Mouse (Mus musculus) thymus, postnatal 14 days (tissue): Measurements from ENCODE around the gene Sertad4.

ENCODE experiments used
- DNase-seq: peaks from one replicate; pipeline ENCODE4 v3.0.0; 2021

The Sertad4 gene

GRCm38 (mm10) chr1:192851126-192851525 lies 4.4 kb downstream of the Sertad4 start:
- no peak for DNase-seq

GRCm38 (mm10) chr1:192849616-192850015 lies 5.9 kb downstream of the Sertad4 start:
- DNase-seq = no peak

GRCm38 (mm10) chr1:192847254-192847653 lies 8.3 kb downstream of the Sertad4 start:
- DNase-seq = no peak

GRCm38 (mm10) chr1:192841094-192841813 lies 14.3 kb downstream of the Sertad4 start:
- no peak for DNase-seq

- DNase-seq = no peak
Measured at GRCm38 (mm10) chr1:192840655-192841054, 14.9 kb downstream of the Sertad4 start.

GRCm38 (mm10) chr1:192835211-192835681 lies 20.3 kb downstream of the Sertad4 start:
- DNase-seq = peak; percentile 13

- peak; percentile 74 for DNase-seq
Measured at GRCm38 (mm10) chr1:192834361-192835210, 21.0 kb downstream of the Sertad4 start.

- peak; percentile 12 for DNase-seq
Measured at GRCm38 (mm10) chr1:192833586-192833985, 22.0 kb downstream of the Sertad4 start.

GRCm38 (mm10) chr1:192833097-192833496 lies 22.5 kb downstream of the Sertad4 start:
- DNase-seq = no peak

- no peak for DNase-seq
Measured at GRCm38 (mm10) chr1:192832338-192832737, 23.2 kb downstream of the Sertad4 start.

GRCm38 (mm10) chr1:192830444-192830843 lies 25.1 kb downstream of the Sertad4 start:
- no peak for DNase-seq

GRCm38 (mm10) chr1:192828928-192829327 lies 26.6 kb downstream of the Sertad4 start:
- DNase-seq = no peak

GRCm38 (mm10) chr1:192827955-192828354 lies 27.6 kb downstream of the Sertad4 start:
- DNase-seq = no peak

- DNase-seq = peak; percentile 35
Measured at GRCm38 (mm10) chr1:192825746-192826145, 29.8 kb downstream of the Sertad4 start.

GRCm38 (mm10) chr1:192822652-192823525 lies 32.7 kb downstream of the Sertad4 start:
- no peak for DNase-seq

- DNase-seq = no peak
Measured at GRCm38 (mm10) chr1:192822309-192822651, 33.3 kb downstream of the Sertad4 start.

GRCm38 (mm10) chr1:192818334-192818733 lies 37.2 kb downstream of the Sertad4 start:
- DNase-seq = no peak

- no peak for DNase-seq
Measured at GRCm38 (mm10) chr1:192815789-192816188, 39.8 kb downstream of the Sertad4 start.

- DNase-seq = no peak
Measured at GRCm38 (mm10) chr1:192814700-192815099, 40.9 kb downstream of the Sertad4 start.

GRCm38 (mm10) chr1:192812758-192813157 lies 42.8 kb downstream of the Sertad4 start:
- DNase-seq = no peak

- DNase-seq = no peak
Measured at GRCm38 (mm10) chr1:192812290-192812689, 43.3 kb downstream of the Sertad4 start.

- no peak for DNase-seq
Measured at GRCm38 (mm10) chr1:192806168-192807157, 49.1 kb downstream of the Sertad4 start.
